Mouse (Mus musculus): ENCODE measurements around the gene Rbpjl.

DNA sequence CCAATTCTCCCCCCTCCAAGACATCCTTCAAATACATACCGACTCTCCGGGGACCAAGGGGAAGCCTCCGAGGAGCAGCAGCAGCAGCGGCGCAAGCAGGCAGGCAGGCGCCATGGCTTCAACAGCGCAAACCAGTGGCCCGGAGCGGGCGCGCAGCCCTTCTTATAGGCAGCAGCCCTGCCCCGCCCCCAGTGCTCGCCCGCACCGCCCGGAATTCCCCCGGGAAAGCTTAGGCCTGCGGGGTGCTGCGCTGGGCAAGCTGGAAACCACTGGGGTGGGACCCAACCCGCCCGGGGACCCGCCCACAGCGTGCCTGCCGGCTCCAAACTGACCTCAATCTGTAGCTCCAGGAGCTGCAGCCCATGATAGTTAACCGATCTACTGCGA lies 40.1 kb downstream of the Rbpjl start:
- TF ChIP-seq CHD2 (IDR thresholded peaks at IDR 0.05; ENCODE audit: low read depth, low read length) (no peak), ZC3H11A (IDR thresholded peaks at IDR 0.05; ENCODE audit: borderline replicate concordance, low read depth, low read length) (no peak)
